Mouse (Mus musculus) liver, adult 2 months (tissue): Measurements from ENCODE around the gene Colgalt2.

ENCODE experiments used
- CTCF ChIP-seq: fragments of 200-500 bp; IDR thresholded peaks from 2 replicates; pipeline ENCODE4 v1.5.1; 2011; ENCODE audit warnings: low read depth, low read length, control low read depth
- POLR2A ChIP-seq: fragments of 200-500 bp; IDR thresholded peaks from 2 replicates; pipeline ENCODE4 v1.6.1; 2011; ENCODE audit warnings: low read length, control low read depth; ENCODE audit not compliant: insufficient read depth; ENCODE audit errors: extremely low read depth

DNA sequence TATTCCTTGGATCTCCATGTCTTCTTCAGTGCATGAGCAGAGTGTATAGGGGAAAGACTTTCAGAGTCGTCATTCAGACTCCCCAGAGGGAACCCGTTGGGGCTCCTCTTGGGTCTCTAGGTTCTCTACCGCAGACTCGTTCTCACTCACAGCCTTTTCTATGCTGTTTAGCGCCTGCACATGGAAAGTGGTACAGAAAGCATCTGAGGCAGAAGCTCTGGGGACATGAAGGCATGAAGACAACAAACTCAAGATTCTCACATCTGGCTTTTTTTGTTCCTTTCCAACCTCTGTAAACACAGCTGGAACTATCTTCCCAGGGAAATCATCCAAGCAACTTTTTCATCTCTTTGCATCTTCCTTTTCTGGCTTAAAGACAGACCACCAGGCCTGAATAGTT is 106.5 kb downstream of the Colgalt2 start:
- no peak for TF ChIP-seq POLR2A
- TF ChIP-seq CTCF = no peak
